Mouse (Mus musculus) forebrain, embryonic 13.5 days (tissue): ENCODE measurements around the gene Slc6a11. TPM values are rescaled to one million over a fixed set of nuclear protein-coding genes. Genes with fewer than 3 reads are reported as not detected.
A peak's percentile ranks its signal among the peaks of the same experiment; 100 is the strongest.

Source experiments
- ATAC-seq: fragments of 200-750 bp; cut with Nextera tagmentation; 2 replicates; pipeline ENCODE4 v1.8.0; 2017
- H3K27ac ChIP-seq: fragments of 300-500 bp; sonication (generic); 2 replicates; pipeline ENCODE4 v1.5.1; 2015; ENCODE audit warnings: inconsistent platforms, mild to moderate bottlenecking, moderate library complexity
- H3K27me3 ChIP-seq: fragments of 300-500 bp; sonication (generic); 2 replicates; pipeline ENCODE4 v1.6.1; 2015; ENCODE audit warnings: mild to moderate bottlenecking, inconsistent platforms
- H3K36me3 ChIP-seq: fragments of 300-500 bp; sonication (generic); 2 replicates; pipeline ENCODE4 v1.6.1; 2015; ENCODE audit warnings: mild to moderate bottlenecking, inconsistent platforms; ENCODE audit not compliant: poor library complexity, severe bottlenecking
- H3K4me1 ChIP-seq: fragments of 300-500 bp; sonication (generic); 2 replicates; pipeline ENCODE4 v1.6.1; 2015; ENCODE audit warnings: inconsistent platforms
- H3K4me2 ChIP-seq: fragments of 300-500 bp; sonication (generic); 2 replicates; pipeline ENCODE4 v1.6.1; 2015; ENCODE audit warnings: inconsistent platforms, mild to moderate bottlenecking, moderate library complexity
- H3K4me3 ChIP-seq: fragments of 300-500 bp; sonication (generic); 2 replicates; pipeline ENCODE4 v1.5.1; 2015; ENCODE audit warnings: mild to moderate bottlenecking, inconsistent platforms
- H3K9ac ChIP-seq: fragments of 300-500 bp; sonication (generic); 2 replicates; pipeline ENCODE4 v1.6.1; 2015; ENCODE audit warnings: mild to moderate bottlenecking, inconsistent platforms
- H3K9me3 ChIP-seq: fragments of 300-500 bp; sonication (generic); replicated peaks from 2 replicates; pipeline ENCODE4 v1.6.1; 2016; ENCODE audit warnings: inconsistent platforms
- WGBS: fragments of 180-500 bp; shearing (Covaris S2); methylation state at CpG from one replicate; pipeline ENCODE4 v1.1.7; 2015; 5-methylcytosine and 5-hydroxymethylcytosine counted together
- polyA plus RNA-seq: library from polyadenylated mRNA; unstranded; fragments of >200 nt; fragmentation: Nextera tagmentation; extraction: Ambion mirVana; gene quantifications from 2 replicates; pipeline ENCODE4 v1.2.1, GENCODE M21; 2015

Slc6a11 gene
- polyA plus RNA-seq, 1 experiment from 2014 or later = 2.6 TPM

- peak; percentile 85 for ATAC-seq
- H3K27ac ChIP-seq = peak overlapping the region; percentile 68
- H3K27me3 ChIP-seq = peaks cover 3% of the 10 kb centered on the region; the same call in 1 of the 2 replicates
- no peaks in the 10 kb centered on the region for H3K9me3 ChIP-seq
- peak overlapping the region; percentile 5; the same call in 1 of the 2 replicates for H3K4me2 ChIP-seq
- no peak overlapping the region for H3K9ac ChIP-seq
- no peak overlapping the region for H3K4me3 ChIP-seq
- H3K4me1 ChIP-seq = peaks cover 34% of the 10 kb centered on the region
- 23% methylated on average over 5 of the region's 6 CpGs for WGBS
- H3K36me3 ChIP-seq = no peaks in the 10 kb centered on the region
Measured at GRCm38 (mm10) chr6:114238892-114239644, 108.0 kb downstream of the Slc6a11 start.

DNA sequence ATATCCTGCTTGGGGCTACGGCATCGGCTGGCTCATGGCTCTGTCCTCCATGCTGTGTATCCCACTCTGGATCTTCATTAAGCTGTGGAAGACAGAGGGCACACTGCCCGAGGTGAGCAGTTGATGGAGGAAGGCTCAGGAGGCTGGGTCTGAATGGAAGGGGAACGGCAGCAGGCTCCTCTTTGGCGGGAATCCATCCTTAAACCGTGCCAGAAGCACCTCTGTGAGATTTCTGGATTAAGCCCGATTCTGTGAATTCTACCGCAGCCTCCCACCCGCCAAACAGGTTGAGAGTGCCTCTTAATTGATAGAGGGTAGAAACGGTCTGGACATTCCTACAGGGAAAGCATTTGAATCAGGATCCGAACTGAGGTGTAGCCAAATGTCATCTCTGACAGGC is 114.6 kb downstream of the Slc6a11 start:
- no peak overlapping the region for H3K4me2 ChIP-seq
- no peaks in the 10 kb centered on the region for H3K9me3 ChIP-seq
- H3K9ac ChIP-seq = no peak overlapping the region
- ATAC-seq = no peak
- no peak overlapping the region for H3K27ac ChIP-seq
- no peaks in the 10 kb centered on the region for H3K27me3 ChIP-seq
- 0 out of 2 replicates have a peak, but pooled peaks cover 6% of the 10 kb centered on the region for H3K4me1 ChIP-seq
- WGBS = 62% methylated on average over 11 of the region's 11 CpGs
- no peak overlapping the region for H3K4me3 ChIP-seq
- no peaks in the 10 kb centered on the region for H3K36me3 ChIP-seq

DNA sequence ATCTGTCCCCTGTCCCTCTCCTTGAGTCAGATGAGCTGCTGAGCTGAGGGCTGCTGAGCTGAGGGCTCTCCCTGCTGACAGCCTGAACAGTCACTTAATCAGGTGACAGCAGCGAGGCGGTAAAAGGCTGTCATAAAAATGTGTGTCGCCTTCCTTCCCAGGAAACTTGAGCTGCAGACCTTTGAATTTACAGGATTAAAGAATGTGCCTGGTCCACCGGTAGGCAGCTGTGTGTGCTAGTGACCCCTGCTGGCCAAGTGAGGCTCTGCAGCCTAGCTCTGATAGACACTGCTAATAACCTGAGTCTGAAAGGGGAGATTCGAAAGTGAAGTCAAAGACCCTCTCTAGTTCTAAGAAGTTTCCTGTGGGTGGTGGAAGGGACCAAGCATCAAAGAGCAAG is 119.3 kb downstream of the Slc6a11 start:
- 3% methylated on average over 5 of the region's 5 CpGs for WGBS
- no peaks in the 10 kb centered on the region for H3K9me3 ChIP-seq
- H3K27ac ChIP-seq = peak overlapping the region; percentile 31; the same call in 1 of the 2 replicates
- peak; percentile 52 for ATAC-seq
- 0 out of 2 replicates have a peak, but pooled peaks cover 9% of the 10 kb centered on the region for H3K4me1 ChIP-seq
- no peaks in the 10 kb centered on the region for H3K36me3 ChIP-seq
- no peak overlapping the region for H3K9ac ChIP-seq
- H3K27me3 ChIP-seq = no peaks in the 10 kb centered on the region
- no peak overlapping the region for H3K4me3 ChIP-seq
- no peak overlapping the region for H3K4me2 ChIP-seq

DNA sequence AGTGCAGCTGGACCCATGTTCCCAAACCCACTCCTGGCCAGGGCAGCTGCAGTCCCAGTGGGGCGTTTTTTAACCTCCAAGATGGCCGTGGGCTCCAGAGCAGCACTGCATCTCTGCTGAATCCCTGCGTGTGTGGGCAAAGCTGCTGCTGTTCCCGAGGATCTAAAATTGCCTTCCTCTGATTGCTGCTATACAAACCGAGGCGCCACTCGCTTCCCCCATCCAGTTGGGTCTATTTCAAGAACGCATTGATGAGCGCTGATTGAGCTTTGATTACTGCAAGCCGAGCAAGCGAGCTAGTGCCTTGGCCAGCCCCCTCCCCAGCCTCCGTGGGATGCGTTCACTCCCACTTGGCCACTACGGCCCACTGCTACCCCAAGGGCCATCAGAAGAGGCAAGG is 123.9 kb downstream of the Slc6a11 start:
- Histone ChIP-seq H3K9ac (no peak overlapping the region), H3K27ac (peak overlapping the region; percentile 69), H3K4me2 (no peak overlapping the region), H3K4me1 (peaks cover 34% of the 10 kb centered on the region), H3K36me3 (no peaks in the 10 kb centered on the region), H3K9me3 (no peaks in the 10 kb centered on the region), H3K27me3 (no peaks in the 10 kb centered on the region), H3K4me3 (no peak overlapping the region)
- no peak for ATAC-seq
- WGBS = 70% methylated on average over 14 of the region's 14 CpGs

DNA sequence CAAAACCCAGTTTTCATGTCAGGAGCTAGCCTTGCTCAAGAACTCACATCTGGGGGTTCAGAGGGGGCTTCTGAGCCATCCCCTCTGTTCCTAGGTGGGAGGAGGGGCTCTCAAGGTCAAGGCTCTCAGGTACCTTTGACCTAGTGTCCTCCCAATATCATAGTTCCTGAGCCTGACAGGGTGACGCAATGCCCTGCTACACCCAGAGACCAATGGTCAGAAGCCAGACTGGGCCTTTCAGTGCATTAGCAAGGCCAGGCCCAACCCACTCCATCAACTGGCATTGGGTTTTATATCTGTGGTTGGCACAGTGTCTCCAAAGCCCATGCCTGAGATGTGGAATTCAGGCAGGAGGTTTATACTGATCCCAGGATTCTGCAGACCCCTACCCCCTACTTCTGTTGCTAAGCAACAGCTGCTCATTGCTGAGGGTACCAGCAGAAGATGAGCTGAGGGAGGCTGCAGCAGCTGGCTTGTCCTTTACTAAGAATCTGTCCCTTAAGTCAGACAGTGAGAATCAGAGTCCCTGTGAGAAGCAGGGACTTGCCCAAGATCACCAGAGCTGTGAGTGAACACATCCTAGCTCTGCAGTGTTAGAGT is 126.8 kb downstream of the Slc6a11 start:
- 78% methylated on average over 1 of the region's 1 CpGs for WGBS
- peak; percentile 66 for ATAC-seq
- Histone ChIP-seq H3K9me3 (no peaks in the 10 kb centered on the region), H3K4me3 (no peak overlapping the region), H3K4me2 (no peak overlapping the region), H3K27me3 (no peaks in the 10 kb centered on the region), H3K27ac (peak overlapping the region; percentile 64), H3K9ac (no peak overlapping the region), H3K36me3 (no peaks in the 10 kb centered on the region), H3K4me1 (peaks cover 47% of the 10 kb centered on the region)

GRCm38 (mm10) chr6:114258661-114259193 is 127.7 kb downstream of the Slc6a11 start:
- Histone ChIP-seq H3K27me3 (no peaks in the 10 kb centered on the region), H3K9ac (no peak overlapping the region), H3K27ac (peak overlapping the region; percentile 64), H3K36me3 (no peaks in the 10 kb centered on the region), H3K4me3 (no peak overlapping the region), H3K4me2 (no peak overlapping the region), H3K9me3 (no peaks in the 10 kb centered on the region), H3K4me1 (peaks cover 50% of the 10 kb centered on the region)
- WGBS = 39% methylated on average over 3 of the region's 3 CpGs
- ATAC-seq = no peak

- H3K27me3 ChIP-seq = no peaks in the 10 kb centered on the region
- WGBS = 45% methylated on average over 6 of the region's 6 CpGs
- H3K9ac ChIP-seq = no peak overlapping the region; the same call in 1 of the 2 replicates
- no peak overlapping the region for H3K4me2 ChIP-seq
- no peaks in the 10 kb centered on the region for H3K36me3 ChIP-seq
- no peak overlapping the region for H3K4me3 ChIP-seq
- H3K27ac ChIP-seq = peak overlapping the region; percentile 6; the same call in 1 of the 2 replicates
- no peaks in the 10 kb centered on the region for H3K9me3 ChIP-seq
- H3K4me1 ChIP-seq = peaks cover 64% of the 10 kb centered on the region
- ATAC-seq = no peak
Measured at GRCm38 (mm10) chr6:114261609-114262008, 130.6 kb downstream of the Slc6a11 start.

DNA sequence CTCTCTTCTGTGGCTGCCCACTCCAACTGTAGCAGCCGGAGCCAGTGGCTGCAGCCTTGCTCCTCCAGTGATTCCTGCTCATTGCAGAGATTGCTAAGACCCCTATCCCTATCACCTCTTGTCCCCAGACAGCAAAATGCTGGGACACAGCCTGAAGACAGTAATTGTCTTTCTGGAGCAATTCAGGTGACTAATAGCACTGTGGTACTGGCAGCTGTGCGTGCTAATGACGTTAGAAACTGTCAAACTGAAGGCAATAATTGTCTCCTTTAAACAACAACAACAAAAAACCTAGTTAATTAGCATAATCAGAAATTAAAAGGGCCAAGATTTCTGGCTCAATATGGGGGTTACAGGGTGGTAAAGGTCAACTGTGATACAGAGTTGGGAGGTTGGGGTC is 133.0 kb downstream of the Slc6a11 start:
- WGBS = 16% methylated on average over 3 of the region's 3 CpGs
- Histone ChIP-seq H3K4me1 (peaks cover 42% of the 10 kb centered on the region), H3K36me3 (no peaks in the 10 kb centered on the region), H3K4me3 (no peak overlapping the region), H3K9me3 (no peaks in the 10 kb centered on the region), H3K27ac (peak overlapping the region; percentile 67), H3K9ac (no peak overlapping the region), H3K27me3 (no peaks in the 10 kb centered on the region), H3K4me2 (no peak overlapping the region)
- ATAC-seq = peak; percentile 56; the same call in 1 of the 2 replicates

- Histone ChIP-seq H3K4me1 (peaks cover 40% of the 10 kb centered on the region), H3K4me3 (no peak overlapping the region), H3K27me3 (no peaks in the 10 kb centered on the region), H3K4me2 (no peak overlapping the region), H3K36me3 (no peaks in the 10 kb centered on the region), H3K9me3 (no peaks in the 10 kb centered on the region), H3K27ac (peak overlapping the region; percentile 67), H3K9ac (no peak overlapping the region)
- WGBS = 40% methylated on average over 5 of the region's 5 CpGs
- ATAC-seq = peak; percentile 36; the same call in 1 of the 2 replicates
Measured at GRCm38 (mm10) chr6:114264426-114264825, 133.4 kb downstream of the Slc6a11 start.

DNA sequence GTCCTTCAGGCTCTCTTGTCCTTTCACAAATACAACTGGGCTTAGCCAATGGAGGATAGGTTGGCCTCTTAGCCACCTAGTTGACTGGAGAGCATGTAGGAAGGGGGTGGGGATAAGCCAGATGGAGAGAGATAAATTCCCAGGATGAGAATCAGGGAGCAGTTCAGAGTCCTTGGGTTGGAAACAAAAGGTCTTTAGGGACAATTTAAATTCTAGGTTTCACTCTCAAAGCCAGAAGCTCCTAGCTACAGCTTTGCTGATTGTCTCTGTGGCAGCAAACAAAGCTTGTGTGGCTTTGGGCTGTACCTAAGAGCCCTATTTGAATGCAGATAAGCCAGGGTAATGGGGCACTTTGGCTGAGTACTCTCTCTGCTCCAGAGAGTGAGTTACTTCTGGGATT is 135.2 kb downstream of the Slc6a11 start:
- H3K4me1 ChIP-seq = peaks cover 43% of the 10 kb centered on the region
- no peaks in the 10 kb centered on the region for H3K27me3 ChIP-seq
- H3K36me3 ChIP-seq = no peaks in the 10 kb centered on the region
- H3K4me2 ChIP-seq = no peak overlapping the region
- no peaks in the 10 kb centered on the region for H3K9me3 ChIP-seq
- no peak for ATAC-seq
- H3K9ac ChIP-seq = no peak overlapping the region
- no peak overlapping the region for H3K4me3 ChIP-seq
- H3K27ac ChIP-seq = no peak overlapping the region

GRCm38 (mm10) chr6:114267979-114268378 is 136.9 kb downstream of the Slc6a11 start:
- Histone ChIP-seq H3K9me3 (no peaks in the 10 kb centered on the region), H3K9ac (no peak overlapping the region), H3K27me3 (no peaks in the 10 kb centered on the region), H3K27ac (no peak overlapping the region), H3K4me1 (peaks cover 34% of the 10 kb centered on the region), H3K36me3 (no peaks in the 10 kb centered on the region), H3K4me3 (no peak overlapping the region), H3K4me2 (no peak overlapping the region)
- no peak for ATAC-seq
- 31% methylated on average over 4 of the region's 4 CpGs for WGBS

DNA sequence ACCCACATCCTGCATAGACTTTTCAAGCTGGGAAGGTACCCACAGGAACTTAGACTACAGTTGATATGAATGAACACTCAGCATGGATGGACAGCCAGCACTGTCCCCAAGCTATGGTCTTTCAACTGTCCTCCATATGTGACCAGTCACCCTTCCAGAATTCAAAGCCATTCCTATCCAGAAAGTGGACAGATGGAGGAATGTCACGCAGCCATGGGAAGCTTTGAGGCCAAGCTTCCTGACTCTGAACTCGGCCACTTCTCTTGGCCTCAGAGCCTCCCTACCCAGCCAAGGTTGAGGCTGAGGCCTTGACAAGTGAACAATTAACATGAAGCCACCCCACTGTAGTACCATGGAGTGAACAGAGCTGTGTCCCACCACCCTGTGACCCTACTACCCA is 138.5 kb downstream of the Slc6a11 start:
- ATAC-seq = no peak
- no peaks in the 10 kb centered on the region for H3K27me3 ChIP-seq
- H3K9me3 ChIP-seq = no peaks in the 10 kb centered on the region
- no peak overlapping the region for H3K4me2 ChIP-seq
- peaks cover 37% of the 10 kb centered on the region for H3K4me1 ChIP-seq
- H3K9ac ChIP-seq = no peak overlapping the region
- no peak overlapping the region for H3K27ac ChIP-seq
- H3K4me3 ChIP-seq = no peak overlapping the region
- WGBS = 90% methylated on average over 2 of the region's 2 CpGs
- H3K36me3 ChIP-seq = no peaks in the 10 kb centered on the region
